Mouse (Mus musculus): ENCODE results near the gene 9930104L06Rik. TPM values are rescaled to one million over a fixed set of nuclear protein-coding genes. Genes with fewer than 3 reads are reported as not detected.

The 9930104L06Rik gene
- total RNA-seq, 1 experiment, result 23.8 TPM

- H3K4me3 ChIP-seq (ENCODE audit: insufficient read depth in 1 of 2, low read depth in 1 of 2, low read length in 2 of 2, poor library complexity in 1 of 2, severe bottlenecking in 1 of 2), result no peak overlapping the region
- no peak overlapping the region for H3K9ac ChIP-seq (ENCODE audit: insufficient read depth, low read depth, low read length, poor library complexity, severe bottlenecking)
- in situ Hi-C loops (cut with MboI; ENCODE audit: low sequenced_read_pairs in 2 of 2, unreplicated experiment in 2 of 2), result no loop called here
Measured at GRCm38 (mm10) chr4:124951036-124951433, 14.2 kb downstream of the 9930104L06Rik start.

GRCm38 (mm10) chr4:124953546-124953945 is 16.7 kb downstream of the 9930104L06Rik start:
- no peak overlapping the region for H3K27ac ChIP-seq (ENCODE audit: insufficient read depth, low read depth, low read length, poor library complexity, severe bottlenecking)
- no peak for DNase-seq (ENCODE audit: low read depth, low spot score)
- no peaks in the 10 kb centered on the region for H3K4me1 ChIP-seq (ENCODE audit: control insufficient read depth in 2 of 2, insufficient read depth in 2 of 2, low read length in 2 of 2, poor library complexity in 1 of 2)
- no peaks in the 10 kb centered on the region for H3K36me3 ChIP-seq (ENCODE audit: control insufficient read depth, insufficient read depth, low read length, poor library complexity, severe bottlenecking)
- in situ Hi-C loops (cut with MboI; ENCODE audit: low sequenced_read_pairs in 2 of 2, unreplicated experiment in 2 of 2), result no loop called here
- H3K9me3 ChIP-seq (ENCODE audit: control insufficient read depth, insufficient read depth, low read depth, low read length), result no peaks in the 10 kb centered on the region
- H3K4me3 ChIP-seq (ENCODE audit: insufficient read depth in 1 of 2, low read depth in 1 of 2, low read length in 2 of 2, poor library complexity in 1 of 2, severe bottlenecking in 1 of 2), result no peak overlapping the region
- no peak overlapping the region for H3K9ac ChIP-seq (ENCODE audit: insufficient read depth, low read depth, low read length, poor library complexity, severe bottlenecking)
- TF ChIP-seq ZNF384 (IDR thresholded peaks at IDR 0.05; ENCODE audit: low read depth, low read length) (no peak), MAFK (IDR thresholded peaks at IDR 0.05; ENCODE audit: insufficient read depth, low read depth, low read length) (no peak), ZC3H11A (IDR thresholded peaks at IDR 0.05; ENCODE audit: borderline replicate concordance, low read depth, low read length) (no peak), CHD2 (IDR thresholded peaks at IDR 0.05; ENCODE audit: low read depth, low read length) (no peak), HCFC1 (IDR thresholded peaks at IDR 0.05; ENCODE audit: borderline replicate concordance, insufficient read depth, low read length) (no peak)

More at GRCm38 (mm10) chr4:124951036-124951433, 14.2 kb downstream of the 9930104L06Rik start:
- no peak overlapping the region for H3K27ac ChIP-seq (ENCODE audit: insufficient read depth, low read depth, low read length, poor library complexity, severe bottlenecking)
- no peaks in the 10 kb centered on the region for H3K36me3 ChIP-seq (ENCODE audit: control insufficient read depth, insufficient read depth, low read length, poor library complexity, severe bottlenecking)
- DNase-seq (ENCODE audit: low read depth, low spot score), result no peak
- no peak for TF ChIP-seq CHD2 (IDR thresholded peaks at IDR 0.05; ENCODE audit: low read depth, low read length)
- TF ChIP-seq ZC3H11A (IDR thresholded peaks at IDR 0.05; ENCODE audit: borderline replicate concordance, low read depth, low read length), result no peak
- TF ChIP-seq HCFC1 (IDR thresholded peaks at IDR 0.05; ENCODE audit: borderline replicate concordance, insufficient read depth, low read length), result no peak
- no peak for TF ChIP-seq ZNF384 (IDR thresholded peaks at IDR 0.05; ENCODE audit: low read depth, low read length)
- no peak for TF ChIP-seq MAFK (IDR thresholded peaks at IDR 0.05; ENCODE audit: insufficient read depth, low read depth, low read length)
- no peaks in the 10 kb centered on the region for H3K4me1 ChIP-seq (ENCODE audit: control insufficient read depth in 2 of 2, insufficient read depth in 2 of 2, low read length in 2 of 2, poor library complexity in 1 of 2)
- no peaks in the 10 kb centered on the region for H3K9me3 ChIP-seq (ENCODE audit: control insufficient read depth, insufficient read depth, low read depth, low read length)

- Histone ChIP-seq H3K4me1 (ENCODE audit: control insufficient read depth in 2 of 2, insufficient read depth in 2 of 2, low read length in 2 of 2, poor library complexity in 1 of 2) (no peaks in the 10 kb centered on the region), H3K9me3 (ENCODE audit: control insufficient read depth, insufficient read depth, low read depth, low read length) (no peaks in the 10 kb centered on the region), H3K9ac (ENCODE audit: insufficient read depth, low read depth, low read length, poor library complexity, severe bottlenecking) (no peak overlapping the region), H3K36me3 (ENCODE audit: control insufficient read depth, insufficient read depth, low read length, poor library complexity, severe bottlenecking) (no peaks in the 10 kb centered on the region), H3K4me3 (ENCODE audit: insufficient read depth in 1 of 2, low read depth in 1 of 2, low read length in 2 of 2, poor library complexity in 1 of 2, severe bottlenecking in 1 of 2) (no peak overlapping the region), H3K27ac (ENCODE audit: insufficient read depth, low read depth, low read length, poor library complexity, severe bottlenecking) (no peak overlapping the region)
- no peak for TF ChIP-seq ZC3H11A (IDR thresholded peaks at IDR 0.05; ENCODE audit: borderline replicate concordance, low read depth, low read length)
- no peak for TF ChIP-seq CHD2 (IDR thresholded peaks at IDR 0.05; ENCODE audit: low read depth, low read length)
- TF ChIP-seq MAFK (IDR thresholded peaks at IDR 0.05; ENCODE audit: insufficient read depth, low read depth, low read length), result no peak
- no peak for TF ChIP-seq HCFC1 (IDR thresholded peaks at IDR 0.05; ENCODE audit: borderline replicate concordance, insufficient read depth, low read length)
- no peak for TF ChIP-seq ZNF384 (IDR thresholded peaks at IDR 0.05; ENCODE audit: low read depth, low read length)
- no peak for DNase-seq (ENCODE audit: low read depth, low spot score)
- in situ Hi-C loops (cut with MboI; ENCODE audit: low sequenced_read_pairs in 2 of 2, unreplicated experiment in 2 of 2), result no loop called here
Measured at GRCm38 (mm10) chr4:124957284-124957683, 20.4 kb downstream of the 9930104L06Rik start.

GRCm38 (mm10) chr4:124959062-124959461 is 22.2 kb downstream of the 9930104L06Rik start:
- Histone ChIP-seq H3K9ac (ENCODE audit: insufficient read depth, low read depth, low read length, poor library complexity, severe bottlenecking) (no peak overlapping the region), H3K9me3 (ENCODE audit: control insufficient read depth, insufficient read depth, low read depth, low read length) (no peaks in the 10 kb centered on the region), H3K4me1 (ENCODE audit: control insufficient read depth in 2 of 2, insufficient read depth in 2 of 2, low read length in 2 of 2, poor library complexity in 1 of 2) (no peaks in the 10 kb centered on the region), H3K27ac (ENCODE audit: insufficient read depth, low read depth, low read length, poor library complexity, severe bottlenecking) (no peak overlapping the region), H3K4me3 (ENCODE audit: insufficient read depth in 1 of 2, low read depth in 1 of 2, low read length in 2 of 2, poor library complexity in 1 of 2, severe bottlenecking in 1 of 2) (no peak overlapping the region), H3K36me3 (ENCODE audit: control insufficient read depth, insufficient read depth, low read length, poor library complexity, severe bottlenecking) (no peaks in the 10 kb centered on the region)
- in situ Hi-C loops (cut with MboI; ENCODE audit: low sequenced_read_pairs in 2 of 2, unreplicated experiment in 2 of 2), result no loop called here
- TF ChIP-seq MAFK (IDR thresholded peaks at IDR 0.05; ENCODE audit: insufficient read depth, low read depth, low read length) (no peak), HCFC1 (IDR thresholded peaks at IDR 0.05; ENCODE audit: borderline replicate concordance, insufficient read depth, low read length) (no peak), ZC3H11A (IDR thresholded peaks at IDR 0.05; ENCODE audit: borderline replicate concordance, low read depth, low read length) (no peak), CHD2 (IDR thresholded peaks at IDR 0.05; ENCODE audit: low read depth, low read length) (no peak), ZNF384 (IDR thresholded peaks at IDR 0.05; ENCODE audit: low read depth, low read length) (no peak)
- DNase-seq (ENCODE audit: low read depth, low spot score), result no peak

GRCm38 (mm10) chr4:124960940-124961339 is 24.1 kb downstream of the 9930104L06Rik start:
- Histone ChIP-seq H3K4me1 (ENCODE audit: control insufficient read depth in 2 of 2, insufficient read depth in 2 of 2, low read length in 2 of 2, poor library complexity in 1 of 2) (no peaks in the 10 kb centered on the region), H3K27ac (ENCODE audit: insufficient read depth, low read depth, low read length, poor library complexity, severe bottlenecking) (no peak overlapping the region), H3K9me3 (ENCODE audit: control insufficient read depth, insufficient read depth, low read depth, low read length) (no peaks in the 10 kb centered on the region), H3K9ac (ENCODE audit: insufficient read depth, low read depth, low read length, poor library complexity, severe bottlenecking) (no peak overlapping the region), H3K36me3 (ENCODE audit: control insufficient read depth, insufficient read depth, low read length, poor library complexity, severe bottlenecking) (no peaks in the 10 kb centered on the region), H3K4me3 (ENCODE audit: insufficient read depth in 1 of 2, low read depth in 1 of 2, low read length in 2 of 2, poor library complexity in 1 of 2, severe bottlenecking in 1 of 2) (no peak overlapping the region)
- TF ChIP-seq CHD2 (IDR thresholded peaks at IDR 0.05; ENCODE audit: low read depth, low read length), result no peak
- no peak for TF ChIP-seq ZC3H11A (IDR thresholded peaks at IDR 0.05; ENCODE audit: borderline replicate concordance, low read depth, low read length)
- no peak for TF ChIP-seq ZNF384 (IDR thresholded peaks at IDR 0.05; ENCODE audit: low read depth, low read length)
- TF ChIP-seq HCFC1 (IDR thresholded peaks at IDR 0.05; ENCODE audit: borderline replicate concordance, insufficient read depth, low read length), result no peak
- no peak for TF ChIP-seq MAFK (IDR thresholded peaks at IDR 0.05; ENCODE audit: insufficient read depth, low read depth, low read length)
- in situ Hi-C loops (cut with MboI; ENCODE audit: low sequenced_read_pairs in 2 of 2, unreplicated experiment in 2 of 2), result no loop called here
- DNase-seq (ENCODE audit: low read depth, low spot score), result no peak
